Mouse (Mus musculus) kidney, postnatal 14 days (tissue): ENCODE results near the gene Tmsb15l.
"Not testable (repeated sequence)": the region's sequence is repeated elsewhere in the genome, so short reads cannot be mapped to it uniquely, and the experiment has no call there.

Source experiments
- DNase-seq: peaks from one replicate; pipeline ENCODE4 v3.0.0; 2022; ENCODE audit warnings: mixed read lengths

The Tmsb15l gene

GRCm38 (mm10) chrX:136976424-136977084, at the start of gene Tmsb15l, which contains the start of gene Tmsb15b1:
Gene Tmsb15l, minus strand, starts transcription at chrX:136976869.
Gene Tmsb15b1, minus strand, starts transcription at chrX:136976874.
- peak; percentile 86 for DNase-seq

- DNase-seq, result peak; percentile 61
Observed at GRCm38 (mm10) chrX:137019310-137019709, 42.6 kb upstream of the Tmsb15l start.

- no peak for DNase-seq
Observed at GRCm38 (mm10) chrX:137017668-137018067, 41.0 kb upstream of the Tmsb15l start.

- DNase-seq, result peak; percentile 59
Observed at GRCm38 (mm10) chrX:137015099-137015709, 38.5 kb upstream of the Tmsb15l start.

GRCm38 (mm10) chrX:136996256-136996655, 19.6 kb upstream of the Tmsb15l start:
- no peak for DNase-seq

- DNase-seq, result no peak
Observed at GRCm38 (mm10) chrX:136993641-136994040, 17.0 kb upstream of the Tmsb15l start.

- DNase-seq, result peak; percentile 58
Observed at GRCm38 (mm10) chrX:136992978-136993547, 16.4 kb upstream of the Tmsb15l start, which contains the start of gene Zcchc18. Gene Zcchc18, plus strand, starts transcription at chrX:136993155.

GRCm38 (mm10) chrX:136992191-136992965, 15.7 kb upstream of the Tmsb15l start:
- no peak for DNase-seq

GRCm38 (mm10) chrX:136991274-136991673, 14.6 kb upstream of the Tmsb15l start:
- DNase-seq, result no peak

GRCm38 (mm10) chrX:136986039-136986438, 9.4 kb upstream of the Tmsb15l start:
- no peak for DNase-seq

GRCm38 (mm10) chrX:136978616-136979015, 1.9 kb upstream of the Tmsb15l start:
- no peak for DNase-seq

GRCm38 (mm10) chrX:136975397-136975796, 1.3 kb downstream of the Tmsb15l start, which contains the start of gene Tmsb15b2:
Gene Tmsb15b2, minus strand, starts transcription at chrX:136975497.
- not testable (repeated sequence) for DNase-seq

- DNase-seq, result peak; percentile 4
Observed at GRCm38 (mm10) chrX:136959688-136960087, 17.0 kb downstream of the Tmsb15l start.

- DNase-seq, result not testable (repeated sequence)
Observed at GRCm38 (mm10) chrX:136958300-136958699, 18.4 kb downstream of the Tmsb15l start.

- peak; percentile 66 for DNase-seq
Observed at GRCm38 (mm10) chrX:136957583-136958279, 18.9 kb downstream of the Tmsb15l start.

- DNase-seq, result no peak
Observed at GRCm38 (mm10) chrX:136937985-136938384, 38.7 kb downstream of the Tmsb15l start.

- DNase-seq, result no peak
Observed at GRCm38 (mm10) chrX:136927031-136927430, 49.6 kb downstream of the Tmsb15l start, which contains the start of gene H2bfm. Gene H2bfm, plus strand, starts transcription at chrX:136927325.

GRCm38 (mm10) chrX:136925863-136926262, 50.8 kb downstream of the Tmsb15l start:
- no peak for DNase-seq
